Mouse (Mus musculus) heart, adult 9 months (tissue): ENCODE data around the gene Chrna3.
A peak's percentile ranks its signal among the peaks of the same experiment; 100 is the strongest.

Experiments
- DNase-seq, 2 experiments: peaks; one replicate each; pipeline ENCODE4 v3.0.0; 2022; ENCODE audit warnings: low spot score in 2 of 2

Gene Chrna3

GRCm38 (mm10) chr9:55026275-55026663 lies at the start of gene Chrna3:
Chrna3 (minus strand) TSS chr9:55026562.
- DNase-seq: no peak

GRCm38 (mm10) chr9:55067965-55068265 lies 41.6 kb upstream of the Chrna3 start:
- no peak for DNase-seq

- DNase-seq: no peak
Measured at GRCm38 (mm10) chr9:55067260-55067964, 41.0 kb upstream of the Chrna3 start.

DNA sequence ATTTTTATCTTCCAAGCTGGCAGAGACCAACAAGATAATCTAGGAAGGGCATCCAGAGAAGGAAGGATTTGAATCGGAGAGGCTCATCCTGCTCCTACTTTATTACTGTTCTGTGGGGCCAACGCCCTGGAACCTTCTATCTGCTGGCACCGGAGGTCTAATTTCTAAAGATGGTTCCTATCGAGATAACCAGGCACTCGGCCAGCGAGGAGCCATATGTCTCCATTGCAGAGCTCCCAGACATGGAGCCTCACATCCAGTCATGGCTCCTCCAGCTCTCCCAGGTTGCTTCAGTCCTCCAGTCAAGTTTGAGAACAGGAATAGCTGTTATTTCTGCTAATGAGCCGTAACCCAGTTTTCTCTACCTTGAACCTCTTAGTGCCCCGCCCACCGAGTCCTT lies 38.9 kb upstream of the Chrna3 start:
- DNase-seq: no peak

DNA sequence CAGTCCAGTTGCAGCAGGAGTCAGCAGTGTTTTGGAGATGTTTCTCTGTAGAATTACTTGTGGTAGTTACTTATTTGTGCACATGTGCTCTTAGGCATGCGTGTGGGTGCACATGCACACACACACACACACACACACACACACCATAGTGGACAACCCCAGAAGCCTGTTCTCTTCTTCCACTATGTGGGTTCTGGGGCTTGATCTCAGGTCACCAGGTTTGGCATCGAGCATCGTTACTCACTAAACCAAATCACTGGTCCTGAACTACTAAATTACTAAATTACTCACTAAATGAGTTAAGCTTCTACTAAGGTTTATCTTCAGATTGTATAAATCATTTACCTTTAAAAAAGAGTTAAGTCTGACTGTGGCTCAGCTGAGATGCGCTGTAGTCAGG lies 31.7 kb upstream of the Chrna3 start:
- no peak for DNase-seq

DNA sequence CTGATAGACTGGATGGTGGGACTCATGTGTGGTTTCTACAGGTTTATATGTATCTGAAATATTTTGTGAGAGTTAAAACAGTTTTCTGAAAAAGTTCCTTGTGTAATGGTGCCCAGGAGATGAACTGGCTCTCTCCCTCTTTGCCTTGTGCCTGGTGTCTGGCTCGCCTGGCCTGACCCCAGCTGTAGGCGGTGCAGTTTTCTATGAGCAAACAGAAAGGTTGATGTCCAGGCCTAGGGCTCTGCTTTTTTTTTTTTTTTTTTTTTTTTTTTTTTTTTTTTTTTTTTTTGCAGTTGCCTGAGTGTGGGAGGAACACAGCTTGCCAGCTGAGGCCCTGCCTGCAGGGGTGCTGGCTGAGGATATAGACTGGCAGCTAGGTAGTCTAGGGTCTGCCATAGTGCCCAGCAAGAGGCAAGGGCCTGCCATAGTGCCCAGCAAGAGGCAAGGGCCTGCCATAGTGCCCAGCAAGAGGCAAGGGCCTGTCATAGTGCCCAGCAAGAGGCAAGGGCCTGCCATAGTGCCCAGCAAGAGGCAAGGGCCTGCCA lies 29.1 kb upstream of the Chrna3 start:
- DNase-seq: no peak

DNA sequence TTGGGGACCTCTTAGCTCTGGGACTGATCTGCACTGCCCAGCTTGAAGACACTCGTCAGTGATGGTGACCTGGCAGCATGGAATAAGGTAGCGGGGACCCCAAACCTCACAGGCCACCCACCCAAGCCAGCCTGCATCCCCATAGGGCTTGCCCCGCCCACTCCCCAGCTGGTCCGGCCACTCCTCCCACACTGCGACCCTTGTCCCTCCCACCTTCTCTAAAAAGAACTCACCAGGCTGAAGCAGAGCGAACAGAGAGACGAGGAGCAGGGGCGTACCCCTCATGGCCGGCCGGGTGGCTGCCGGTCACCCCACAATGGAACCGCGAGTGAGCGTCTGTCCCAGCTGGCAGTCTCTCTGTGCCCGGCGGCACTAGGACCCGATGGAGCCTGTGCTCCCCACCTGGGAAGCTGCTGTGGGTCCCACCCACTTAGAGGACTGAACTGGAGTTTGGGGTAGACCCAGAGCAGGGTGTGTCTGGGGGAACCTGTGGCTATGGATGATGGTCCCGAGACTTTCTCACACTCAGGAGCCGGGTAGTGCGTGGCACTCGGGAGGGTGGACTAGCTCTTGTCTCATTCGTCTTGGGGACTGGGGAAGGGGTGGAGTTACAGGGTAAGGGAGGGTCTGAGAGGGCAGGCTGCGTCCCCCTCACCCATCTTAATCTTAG lies 22.0 kb upstream of the Chrna3 start, which contains the start of gene Chrnb4:
Gene Chrnb4, minus strand, starts transcription at position 569 of the 670 bp plus-strand sequence.
- DNase-seq: no peak

- DNase-seq: no peak
Measured at GRCm38 (mm10) chr9:55046764-55047163, 20.4 kb upstream of the Chrna3 start.

GRCm38 (mm10) chr9:55045001-55045400 lies 18.6 kb upstream of the Chrna3 start:
- no peak for DNase-seq

- DNase-seq: no peak
Measured at GRCm38 (mm10) chr9:55043688-55044087, 17.3 kb upstream of the Chrna3 start.

GRCm38 (mm10) chr9:55041389-55041788 lies 15.0 kb upstream of the Chrna3 start:
- DNase-seq: no peak

DNA sequence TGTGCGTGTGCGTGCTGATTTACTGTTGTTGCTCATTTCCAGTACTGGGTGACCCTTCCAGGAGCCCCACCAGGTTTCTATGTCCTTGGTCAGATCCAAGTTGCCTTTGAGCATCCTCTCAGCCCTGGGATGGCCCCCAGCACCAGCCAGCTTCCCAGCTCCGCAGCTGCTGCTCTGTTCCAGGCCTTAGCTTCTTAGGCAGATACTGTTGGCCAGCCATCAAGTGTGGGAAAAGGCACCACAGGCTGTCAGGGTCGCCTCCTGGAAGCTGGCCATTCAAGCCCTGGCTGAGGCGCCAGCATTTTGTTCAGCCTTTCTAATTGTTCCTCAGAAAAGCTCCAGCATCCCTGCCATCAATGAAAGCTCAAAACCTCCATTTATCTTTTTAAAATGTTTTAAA lies 13.6 kb upstream of the Chrna3 start:
- no peak for DNase-seq

GRCm38 (mm10) chr9:55038948-55039347 lies 12.6 kb upstream of the Chrna3 start:
- DNase-seq: no peak

DNA sequence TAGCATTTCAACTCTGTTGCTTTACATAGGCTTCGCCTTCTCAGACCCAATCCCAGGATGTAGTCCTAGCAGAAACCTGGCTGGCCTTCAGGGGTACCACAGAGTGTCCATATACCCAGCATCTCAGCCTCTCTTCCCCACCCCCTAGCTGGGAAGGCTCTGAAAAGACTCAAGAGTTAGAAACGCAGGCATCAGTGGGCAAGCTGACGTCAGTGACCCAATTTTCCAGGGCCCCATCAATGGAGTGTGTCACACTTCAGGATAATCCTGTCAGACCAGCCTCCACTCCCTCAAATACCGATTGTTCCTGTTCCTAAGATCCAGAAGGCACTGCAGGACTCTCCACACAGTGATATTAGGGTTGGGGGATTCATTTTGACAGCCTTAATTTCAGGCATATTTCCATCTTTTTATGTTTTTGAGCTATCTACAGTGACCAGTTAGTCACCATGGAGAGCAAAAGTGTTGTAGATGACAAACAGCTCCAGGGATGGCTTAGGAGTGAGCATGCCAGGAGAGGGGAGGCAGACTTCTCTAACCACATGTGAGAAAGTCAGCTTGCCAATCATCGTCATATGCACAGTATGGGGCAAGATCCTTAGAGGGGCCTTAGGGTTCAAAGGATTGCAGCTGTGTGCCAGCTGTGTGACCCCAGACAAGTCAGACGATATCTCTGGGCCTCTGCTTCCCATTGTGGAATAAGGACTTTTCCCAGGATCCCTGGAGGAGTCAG lies 5.2 kb upstream of the Chrna3 start:
- no peak for DNase-seq

DNA sequence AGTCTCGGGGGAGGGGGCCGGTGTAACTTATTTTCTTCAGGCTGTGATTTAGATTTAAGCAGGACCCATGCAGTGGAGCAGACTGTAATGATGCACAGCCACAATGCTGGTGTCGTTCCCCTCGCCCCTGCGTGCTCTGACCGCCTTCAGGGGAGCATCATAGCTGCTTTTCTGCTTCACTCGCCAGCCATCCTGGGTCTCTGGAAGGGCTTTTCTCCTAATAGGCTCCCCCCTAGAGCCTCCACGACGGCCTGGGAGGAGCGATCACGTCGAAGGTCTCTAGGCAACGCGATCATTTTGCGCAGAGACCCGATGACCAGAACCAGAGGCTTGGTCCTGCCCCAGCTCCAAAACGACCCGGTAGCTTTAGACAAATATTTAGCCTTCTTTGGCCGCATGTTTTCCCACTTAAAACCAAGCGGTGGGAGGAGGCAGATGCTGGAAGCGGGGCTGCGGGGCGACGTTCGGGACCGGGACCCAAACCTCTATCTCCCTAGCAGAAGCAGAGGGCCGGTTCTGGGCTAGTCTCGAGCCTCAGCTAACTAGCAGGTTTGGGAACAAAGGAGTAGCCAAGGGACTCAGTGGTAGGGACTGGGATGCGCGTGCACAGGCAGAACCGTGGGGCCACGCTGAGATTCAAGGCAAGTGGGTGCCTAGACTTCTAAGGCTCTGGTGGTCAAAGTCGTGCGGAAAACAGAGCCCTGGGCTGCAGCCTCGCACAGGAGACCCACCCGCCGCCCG lies 658 bp downstream of the Chrna3 start:
- no peak for DNase-seq

DNA sequence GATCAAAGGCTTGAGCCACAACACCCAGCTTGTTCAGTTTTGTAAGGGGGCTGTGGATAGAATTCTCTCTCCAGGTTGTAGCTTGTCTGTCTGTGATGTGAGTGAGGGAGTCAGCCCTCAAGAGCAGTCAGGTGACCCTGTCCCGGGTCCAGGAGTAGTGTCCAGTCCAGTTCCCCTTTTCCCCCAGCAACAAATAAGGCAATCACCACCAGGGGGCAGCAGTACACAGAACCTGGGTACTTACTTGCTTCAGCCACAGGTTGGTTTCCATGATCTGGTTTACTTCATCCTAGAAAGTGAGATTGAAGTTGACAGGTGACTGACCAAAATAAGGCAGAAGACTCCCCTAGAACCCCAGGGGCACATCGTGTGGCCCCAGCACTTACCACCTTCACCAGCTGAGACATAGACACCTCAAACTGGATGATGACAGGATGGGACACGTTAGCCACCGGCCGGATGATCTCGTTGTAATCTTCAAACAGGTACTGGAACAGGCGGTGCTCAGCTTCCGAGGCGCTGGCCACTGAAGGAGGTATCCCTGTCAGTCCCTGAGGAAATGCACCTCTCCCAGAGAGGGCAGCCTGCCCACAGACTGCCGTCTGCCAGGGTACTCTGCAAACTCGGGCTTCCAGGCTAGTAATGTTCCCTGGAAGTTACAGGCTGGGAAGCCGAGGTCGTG lies 2.3 kb downstream of the Chrna3 start:
- peak; percentile 33 to 59 for DNase-seq

- DNase-seq: no peak
Measured at GRCm38 (mm10) chr9:55023326-55023725, 3.0 kb downstream of the Chrna3 start.

DNA sequence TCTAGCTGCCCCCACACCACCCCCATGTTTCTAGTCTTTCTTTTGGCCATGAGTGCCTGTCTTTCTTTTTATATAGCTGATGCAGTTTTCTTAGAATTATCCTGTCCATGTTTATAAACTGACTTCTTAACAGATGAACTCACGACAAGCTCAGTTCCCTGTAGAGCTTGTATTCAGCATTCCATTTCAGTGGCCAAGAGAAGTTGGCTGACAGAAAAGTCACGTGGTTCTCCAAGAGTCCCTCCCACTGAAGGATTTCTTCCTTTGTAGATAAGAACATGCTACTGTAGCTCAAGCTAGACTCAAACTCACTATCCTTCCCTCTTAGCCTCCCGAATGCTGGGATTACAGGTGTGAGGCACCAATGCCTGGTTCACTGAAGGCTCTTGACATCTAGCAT lies 9.4 kb downstream of the Chrna3 start:
- DNase-seq: no peak

GRCm38 (mm10) chr9:55010588-55011350 lies 15.6 kb downstream of the Chrna3 start:
- DNase-seq: no peak

GRCm38 (mm10) chr9:55009692-55010091 lies 16.7 kb downstream of the Chrna3 start:
- no peak for DNase-seq

DNA sequence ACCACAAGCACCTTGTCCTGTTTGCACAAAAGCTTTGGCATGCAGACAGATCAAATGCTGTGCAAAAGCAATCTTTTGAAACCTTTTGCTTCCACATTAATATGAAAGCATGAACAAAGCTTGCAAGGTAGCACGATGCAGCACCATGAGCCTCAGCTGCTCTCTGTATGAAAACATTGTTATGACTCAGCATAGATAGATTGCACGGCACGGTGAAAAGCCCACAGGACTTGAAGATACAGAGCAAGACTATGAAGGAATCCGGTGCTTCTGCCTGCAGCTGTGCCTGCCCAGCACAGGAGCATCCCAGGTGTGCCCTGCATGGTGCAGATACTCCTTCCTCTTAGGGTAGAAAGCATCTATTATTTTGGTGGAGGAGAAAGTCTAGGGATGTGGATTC lies 22.8 kb downstream of the Chrna3 start:
- no peak for DNase-seq
